Mouse (Mus musculus): Measurements from ENCODE around the gene Wnk1.

DNA sequence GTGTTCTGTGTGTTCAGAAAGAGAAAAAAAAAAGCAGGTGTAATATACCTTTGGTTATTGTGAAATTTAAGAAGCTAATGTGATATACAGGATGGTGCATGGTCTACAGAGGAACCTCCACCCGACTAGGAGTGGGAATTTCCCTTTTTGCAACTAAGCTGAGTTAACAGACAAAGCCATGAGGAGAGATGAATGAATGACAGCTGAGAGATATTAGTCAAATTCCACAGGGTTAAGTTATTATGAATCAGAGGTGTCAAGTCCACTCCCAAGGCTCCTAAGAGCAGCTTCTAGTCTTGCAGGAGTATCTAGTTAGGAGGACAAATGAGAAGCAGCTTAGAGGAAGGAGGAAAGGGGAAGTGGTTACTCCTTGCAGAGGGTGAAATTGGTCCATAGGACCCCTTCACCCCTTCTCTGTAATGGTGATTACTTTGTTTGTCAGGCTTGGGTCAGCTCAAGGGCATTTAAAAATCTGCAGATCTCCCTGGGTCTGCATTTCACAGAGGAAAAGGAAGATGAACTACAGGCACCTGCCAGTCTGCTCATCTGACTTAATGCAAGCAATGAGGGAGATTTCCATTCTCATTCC is 4.3 kb upstream of the Wnk1 start:
- no peak for TF ChIP-seq POLR2A (IDR thresholded peaks at IDR 0.05; ENCODE audit: insufficient read depth, low read depth, low read length)
- no peak for TF ChIP-seq CTCF (IDR thresholded peaks at IDR 0.05)

Measured in heart, adult 2 months (tissue).